Mouse (Mus musculus) lung, embryonic 14.5 days (tissue): Measurements from ENCODE around the gene Angptl7. TPM values are rescaled to one million over a fixed set of nuclear protein-coding genes. Genes with fewer than 3 reads are reported as not detected.

ENCODE experiments used
- ATAC-seq: fragments of 200-750 bp; cut with Nextera tagmentation; 2 replicates; pipeline ENCODE4 v1.8.0; 2017; ENCODE audit warnings: mild to moderate bottlenecking, moderate TSS enrichment, moderate library complexity; ENCODE audit not compliant: insufficient read depth
- DNase-seq: peaks from one replicate; pipeline ENCODE4 v3.0.0-alpha.2; 2015
- H3K27ac ChIP-seq: fragments of 300-500 bp; sonication (generic); 2 replicates; pipeline ENCODE4 v1.5.1; 2014; ENCODE audit warnings: low read depth, mild to moderate bottlenecking, moderate library complexity
- H3K27me3 ChIP-seq: fragments of 300-500 bp; sonication (generic); 2 replicates; pipeline ENCODE4 v1.6.1; 2014; ENCODE audit warnings: low read length, control low read depth; ENCODE audit not compliant: insufficient read depth
- H3K36me3 ChIP-seq: fragments of 300-500 bp; sonication (generic); 2 replicates; pipeline ENCODE4 v1.6.1; 2014; ENCODE audit warnings: control low read depth; ENCODE audit not compliant: insufficient read depth
- H3K4me1 ChIP-seq: fragments of 300-500 bp; sonication (generic); 2 replicates; pipeline ENCODE4 v1.6.1; 2014; ENCODE audit warnings: antibody characterized with exemption, control low read depth; ENCODE audit not compliant: insufficient read depth
- H3K4me2 ChIP-seq: fragments of 300-500 bp; sonication (generic); 2 replicates; pipeline ENCODE4 v1.6.1; 2014; ENCODE audit warnings: mild to moderate bottlenecking
- H3K4me3 ChIP-seq: fragments of 300-500 bp; sonication (generic); 2 replicates; pipeline ENCODE4 v1.5.1; 2014; ENCODE audit warnings: low read depth, low read length
- H3K9ac ChIP-seq: fragments of 300-500 bp; sonication (generic); 2 replicates; pipeline ENCODE4 v1.6.1; 2014
- H3K9me3 ChIP-seq: fragments of 300-500 bp; sonication (generic); 2 replicates; pipeline ENCODE4 v1.6.1; 2016; ENCODE audit warnings: low read depth, low read length, control low read depth
- CTCF ChIP-seq: IDR thresholded peaks from 2 replicates; pipeline ENCODE4 v1.5.1; 2016; ENCODE audit warnings: antibody characterized with exemption, low read depth
- WGBS: fragments of 180-500 bp; shearing (Covaris S2); extraction: QIAGEN DNeasy Blood & Tissue Kit; methylation state at CpG from one replicate; pipeline ENCODE4 v1.1.7; 2014; 5-methylcytosine and 5-hydroxymethylcytosine counted together
- polyA plus RNA-seq: library from polyadenylated mRNA; unstranded; fragments of >200 nt; fragmentation: Nextera tagmentation; extraction: Ambion mirVana; gene quantifications from 2 replicates; pipeline ENCODE4 v1.2.1, GENCODE M21; 2014

The Angptl7 gene
- polyA plus RNA-seq = 0.75 and 1.3 TPM in 2 replicates

DNA sequence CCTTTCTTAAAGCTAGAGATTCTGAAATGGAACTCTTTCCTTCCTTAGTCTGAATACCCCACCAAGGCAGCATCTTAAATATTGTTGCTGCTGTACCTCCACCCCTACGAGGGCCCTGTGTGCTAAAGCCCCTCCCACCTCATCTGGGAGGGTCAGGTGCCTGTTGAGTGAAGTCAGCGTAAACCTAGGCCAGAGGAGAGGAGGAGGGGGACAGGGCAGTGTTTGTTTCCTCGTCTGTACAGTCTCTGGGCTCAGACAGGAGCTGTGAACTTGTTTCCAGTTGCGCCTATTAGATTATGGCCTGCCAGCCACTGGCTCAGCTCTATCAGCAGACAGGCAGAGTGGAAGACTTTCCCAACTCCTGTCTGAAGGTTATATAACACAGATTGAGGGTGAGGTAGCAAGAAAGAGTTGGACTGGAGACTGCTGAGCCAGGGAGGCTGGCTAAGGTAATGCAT lies at the start of gene Angptl7:
Gene Angptl7 (minus strand): TSS at position 51 of the 458 bp plus-strand sequence.
- WGBS = 39% methylated on average over 4 of the region's 4 CpGs
- Histone ChIP-seq H3K4me2 (no peak within 1 kb of the TSS), H3K9me3 (no peaks in the 10 kb centered on the region), H3K4me3 (no peak within 1 kb of the TSS), H3K27me3 (no peaks in the 10 kb centered on the region), H3K4me1 (no peaks in the 10 kb centered on the region), H3K36me3 (peaks cover 51% of the 10 kb centered on the region), H3K9ac (no peak within 1 kb of the TSS), H3K27ac (no peak within 1 kb of the TSS)
- DNase-seq = no peak
- ATAC-seq = no peak
- TF ChIP-seq CTCF = no peak

DNA sequence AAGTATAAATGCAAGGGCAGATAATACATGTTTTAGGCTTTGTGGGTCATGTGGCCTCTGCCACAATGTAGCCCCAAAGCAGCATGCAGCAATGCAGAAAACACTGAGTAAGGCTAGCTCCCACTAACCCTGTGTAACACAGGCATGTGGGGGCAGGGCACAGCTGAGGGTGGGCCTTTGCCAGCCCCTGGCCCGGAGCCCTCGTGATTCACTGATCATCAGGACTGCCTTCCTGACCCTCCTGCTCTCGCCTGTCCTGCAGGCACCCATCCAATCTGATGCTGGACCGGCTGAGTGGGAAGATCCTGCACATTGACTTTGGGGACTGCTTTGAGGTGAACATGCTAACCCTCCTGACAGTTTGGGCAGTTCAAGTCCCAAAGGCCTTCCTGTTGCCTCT lies 48.8 kb upstream of the Angptl7 start:
- no peaks in the 10 kb centered on the region for H3K27me3 ChIP-seq
- no peak overlapping the region for H3K27ac ChIP-seq
- 83% methylated on average over 4 of the region's 4 CpGs for WGBS
- no peak for TF ChIP-seq CTCF
- no peaks in the 10 kb centered on the region for H3K9me3 ChIP-seq
- no peaks in the 10 kb centered on the region for H3K4me1 ChIP-seq
- H3K9ac ChIP-seq = no peak overlapping the region
- no peak overlapping the region for H3K4me3 ChIP-seq
- ATAC-seq = no peak
- H3K4me2 ChIP-seq = no peak overlapping the region
- H3K36me3 ChIP-seq = peaks cover 86% of the 10 kb centered on the region
- no peak for DNase-seq

DNA sequence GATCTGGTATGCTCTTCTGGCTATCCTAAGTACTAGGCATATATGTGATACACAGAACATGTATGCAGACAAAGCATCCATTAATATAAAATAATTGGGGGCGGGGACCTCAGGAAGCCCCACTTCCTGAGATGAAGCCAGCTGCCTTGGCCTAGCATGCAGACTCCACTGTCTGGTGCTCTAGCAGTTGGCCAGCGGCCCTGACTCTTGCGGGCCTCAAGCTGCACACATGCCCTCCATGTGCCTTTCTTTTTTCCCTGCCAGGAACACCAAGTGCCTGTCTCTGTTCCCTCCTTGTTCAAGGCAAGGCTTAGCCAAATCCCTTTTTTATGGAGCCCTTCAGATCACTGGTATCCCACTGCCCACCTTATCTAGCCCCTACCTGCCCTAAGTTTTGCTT lies 35.6 kb upstream of the Angptl7 start:
- 90% methylated on average over 3 of the region's 3 CpGs for WGBS
- no peak for DNase-seq

DNA sequence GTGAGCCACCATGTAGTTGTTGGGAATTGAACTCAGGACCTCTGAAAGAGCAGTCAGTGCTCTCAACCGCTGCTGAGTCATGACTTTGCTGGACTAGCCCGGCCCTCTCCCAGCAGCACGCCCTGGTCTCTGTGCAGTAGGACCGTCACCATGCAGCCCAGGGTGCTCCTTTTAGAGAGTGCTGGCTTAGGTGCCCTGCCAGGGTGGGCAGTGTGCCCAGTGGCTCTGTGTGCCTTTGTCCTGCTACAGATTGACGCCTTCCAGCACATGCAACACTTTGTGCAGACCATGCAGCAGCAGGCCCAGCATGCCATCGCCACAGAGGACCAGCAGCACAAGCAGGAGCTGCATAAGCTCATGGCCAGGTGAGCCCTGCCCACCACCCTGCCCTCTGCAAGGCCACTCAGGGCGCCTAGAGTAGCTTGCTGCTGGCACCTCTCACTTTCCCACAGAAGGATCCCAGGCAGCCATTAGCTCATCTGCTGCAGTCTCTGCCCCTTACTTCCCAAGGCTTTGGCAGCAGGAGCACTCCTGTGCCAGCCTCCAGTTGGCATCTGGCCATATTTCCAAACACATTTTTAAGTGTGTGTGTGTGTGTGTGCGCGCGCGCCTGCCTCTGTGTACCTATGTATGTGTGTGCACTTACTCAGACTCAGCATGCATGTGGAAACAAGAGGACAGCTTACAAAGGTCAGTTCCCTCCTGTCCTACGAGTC lies 33.5 kb upstream of the Angptl7 start:
- no peak for ATAC-seq
- H3K9ac ChIP-seq = no peak overlapping the region
- 89% methylated on average over 12 of the region's 12 CpGs for WGBS
- no peaks in the 10 kb centered on the region for H3K9me3 ChIP-seq
- H3K4me1 ChIP-seq = no peaks in the 10 kb centered on the region
- H3K27me3 ChIP-seq = no peaks in the 10 kb centered on the region
- no peak overlapping the region for H3K27ac ChIP-seq
- DNase-seq = no peak
- H3K36me3 ChIP-seq = peaks cover 84% of the 10 kb centered on the region
- H3K4me2 ChIP-seq = no peak overlapping the region
- H3K4me3 ChIP-seq = no peak overlapping the region
- no peak for TF ChIP-seq CTCF

More for the DNA sequence above, 35.6 kb upstream of the Angptl7 start:
- peaks cover 95% of the 10 kb centered on the region for H3K36me3 ChIP-seq
- ATAC-seq = no peak
- no peak overlapping the region for H3K4me3 ChIP-seq
- H3K9ac ChIP-seq = no peak overlapping the region
- no peak for TF ChIP-seq CTCF
- no peaks in the 10 kb centered on the region for H3K27me3 ChIP-seq
- H3K27ac ChIP-seq = no peak overlapping the region
- no peaks in the 10 kb centered on the region for H3K9me3 ChIP-seq
- H3K4me2 ChIP-seq = no peak overlapping the region
- H3K4me1 ChIP-seq = no peaks in the 10 kb centered on the region

DNA sequence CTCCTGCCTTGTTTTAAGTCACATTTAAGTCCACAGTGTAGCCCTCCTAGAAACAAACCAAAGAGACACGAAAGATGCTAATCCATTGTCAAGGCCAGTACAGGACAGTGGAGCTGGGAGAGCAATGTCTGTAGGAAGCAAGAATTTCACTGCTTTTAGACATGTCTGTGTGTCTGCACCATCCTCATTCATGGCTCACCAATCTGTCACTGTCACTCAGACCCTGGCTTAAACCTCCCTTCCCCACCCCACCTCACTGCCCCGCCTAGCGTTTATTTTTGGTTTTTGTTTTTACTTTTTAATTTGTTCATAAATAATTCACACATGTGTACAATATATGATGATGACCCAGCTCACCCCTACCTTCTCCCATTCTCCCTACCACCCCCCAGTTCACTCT lies 32.3 kb upstream of the Angptl7 start:
- ATAC-seq = no peak
- Histone ChIP-seq H3K9me3 (no peaks in the 10 kb centered on the region), H3K36me3 (peaks cover 79% of the 10 kb centered on the region), H3K4me2 (no peak overlapping the region), H3K27me3 (no peaks in the 10 kb centered on the region), H3K9ac (no peak overlapping the region), H3K4me1 (no peaks in the 10 kb centered on the region), H3K4me3 (no peak overlapping the region), H3K27ac (no peak overlapping the region)
- WGBS = 83% methylated on average over 3 of the region's 3 CpGs
- no peak for DNase-seq
- no peak for TF ChIP-seq CTCF

DNA sequence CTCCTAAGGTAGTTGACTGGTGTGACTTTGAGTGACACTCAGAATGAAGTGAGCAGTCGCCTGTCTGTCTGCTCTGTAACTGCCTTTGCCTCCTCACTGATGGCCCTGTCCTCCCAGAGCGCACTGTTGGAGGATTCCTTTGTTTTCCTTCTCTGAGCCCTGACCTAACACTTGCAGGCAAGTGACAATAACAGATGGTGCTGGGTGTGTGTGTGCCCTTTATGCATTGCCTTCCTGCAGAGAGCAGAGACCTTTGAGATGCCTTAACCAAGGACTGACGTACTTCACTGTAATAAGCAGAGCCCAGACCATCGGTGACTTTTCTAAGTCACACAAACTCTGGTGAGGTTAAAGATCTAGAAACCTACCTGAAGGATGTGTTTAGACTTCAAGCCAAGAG lies 31.1 kb upstream of the Angptl7 start:
- Histone ChIP-seq H3K4me1 (no peaks in the 10 kb centered on the region), H3K9ac (no peak overlapping the region), H3K27ac (no peak overlapping the region), H3K27me3 (no peaks in the 10 kb centered on the region), H3K4me2 (no peak overlapping the region), H3K4me3 (no peak overlapping the region), H3K9me3 (no peaks in the 10 kb centered on the region), H3K36me3 (peaks cover 73% of the 10 kb centered on the region)
- WGBS = 62% methylated on average over 4 of the region's 4 CpGs
- no peak for TF ChIP-seq CTCF
- ATAC-seq (no peak), DNase-seq (no peak)

DNA sequence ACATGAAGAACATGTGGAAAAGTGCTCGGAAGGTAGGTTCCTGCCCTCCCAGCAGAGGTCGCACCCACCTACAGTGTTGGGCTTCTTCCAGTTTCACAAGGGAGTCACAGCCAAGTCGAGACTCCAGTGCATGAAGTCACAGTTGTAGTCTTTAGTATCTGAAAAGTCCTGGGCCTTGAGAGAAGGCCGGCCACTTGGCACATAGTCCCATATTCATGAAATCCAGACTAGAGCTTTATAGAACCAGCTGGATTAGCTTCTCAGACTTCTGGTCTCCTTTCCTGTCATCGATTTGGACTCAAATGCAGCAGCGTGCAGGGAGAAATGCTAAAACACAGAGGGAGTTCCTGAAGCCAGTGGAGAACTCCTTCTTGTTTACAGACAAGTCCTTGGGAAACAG lies 30.5 kb upstream of the Angptl7 start:
- Histone ChIP-seq H3K27me3 (no peaks in the 10 kb centered on the region), H3K4me1 (no peaks in the 10 kb centered on the region), H3K27ac (no peak overlapping the region), H3K4me3 (no peak overlapping the region), H3K9ac (no peak overlapping the region), H3K36me3 (peaks cover 73% of the 10 kb centered on the region), H3K9me3 (no peaks in the 10 kb centered on the region), H3K4me2 (no peak overlapping the region)
- no peak for ATAC-seq
- no peak for TF ChIP-seq CTCF
- no peak for DNase-seq
- WGBS = 88% methylated on average over 6 of the region's 6 CpGs
